Mouse (Mus musculus) yolk sac, embryonic 10.5 days (tissue): Measurements from ENCODE around the gene Scn8a.

Experiments used
- DNase-seq: peaks from one replicate; pipeline ENCODE4 v3.0.0-alpha.2; 2017; ENCODE audit warnings: low spot score

The Scn8a gene

GRCm38 (mm10) chr15:100879073-100879472 lies 9.4 kb downstream of the Scn8a start:
- DNase-seq = no peak

DNA sequence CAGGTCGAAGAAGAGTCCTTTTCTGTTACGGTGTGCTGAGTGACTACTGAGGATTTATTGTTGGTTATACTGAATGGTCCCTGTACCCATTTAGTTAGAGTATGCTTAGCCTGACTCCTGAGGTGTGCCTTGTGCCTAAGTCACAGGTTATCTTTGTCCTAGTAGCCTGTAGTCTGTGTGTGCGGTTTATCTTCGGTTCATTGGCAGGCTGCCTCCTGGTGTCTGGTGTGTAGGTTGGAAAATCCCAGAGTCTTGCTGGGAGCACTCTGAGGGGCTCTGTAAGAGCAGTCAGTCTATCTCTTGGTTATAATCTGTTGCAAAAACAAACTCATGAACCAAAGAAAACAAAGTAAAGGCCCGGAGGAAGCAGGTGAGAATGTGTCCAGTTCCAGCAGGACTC lies 11.7 kb downstream of the Scn8a start:
- DNase-seq = no peak

- DNase-seq = no peak
These were observed 14.8 kb downstream of the Scn8a start for GRCm38 (mm10) chr15:100884481-100884880.

DNA sequence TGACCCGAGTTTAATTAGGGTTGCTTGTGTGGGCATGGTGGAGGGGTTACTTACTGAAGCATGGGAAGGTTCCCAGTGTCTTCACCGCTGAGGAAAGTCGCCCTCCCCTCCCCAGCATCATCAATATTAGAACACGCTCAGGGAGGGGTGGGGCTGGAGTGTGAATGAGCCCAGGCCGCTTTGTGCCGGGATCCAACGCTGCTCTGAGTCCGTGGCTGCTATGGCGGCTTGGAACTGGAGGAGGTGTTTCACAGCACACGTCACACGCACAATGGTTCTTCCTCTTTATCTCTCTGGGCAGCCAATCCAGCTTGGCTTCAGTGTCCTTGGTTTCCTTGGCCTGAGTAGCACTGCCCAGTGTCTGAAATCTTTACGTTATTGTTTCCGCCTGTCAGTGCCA lies 22.3 kb downstream of the Scn8a start:
- no peak for DNase-seq

DNA sequence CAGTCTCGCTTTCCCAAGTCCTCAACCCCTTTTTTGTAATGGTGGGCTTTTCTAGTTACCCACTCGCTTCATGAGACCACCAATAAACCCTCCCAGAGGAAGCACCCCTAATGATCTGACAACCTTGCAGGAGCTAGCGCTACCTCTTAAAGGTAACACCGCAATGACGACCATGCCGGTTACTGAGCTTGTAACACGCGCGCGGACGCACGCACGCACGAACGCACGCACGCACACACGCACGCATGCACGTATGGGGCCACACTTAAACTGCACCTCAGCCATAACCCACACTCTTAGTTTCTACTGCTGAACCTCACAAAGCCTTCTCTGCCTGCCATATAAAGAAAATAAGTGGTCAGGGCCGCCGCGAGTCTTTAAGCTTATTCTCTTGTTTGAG lies 26.8 kb downstream of the Scn8a start:
- DNase-seq = no peak

GRCm38 (mm10) chr15:100903811-100904210 lies 34.2 kb downstream of the Scn8a start:
- no peak for DNase-seq

GRCm38 (mm10) chr15:100905006-100905405 lies 35.3 kb downstream of the Scn8a start:
- DNase-seq = no peak

DNA sequence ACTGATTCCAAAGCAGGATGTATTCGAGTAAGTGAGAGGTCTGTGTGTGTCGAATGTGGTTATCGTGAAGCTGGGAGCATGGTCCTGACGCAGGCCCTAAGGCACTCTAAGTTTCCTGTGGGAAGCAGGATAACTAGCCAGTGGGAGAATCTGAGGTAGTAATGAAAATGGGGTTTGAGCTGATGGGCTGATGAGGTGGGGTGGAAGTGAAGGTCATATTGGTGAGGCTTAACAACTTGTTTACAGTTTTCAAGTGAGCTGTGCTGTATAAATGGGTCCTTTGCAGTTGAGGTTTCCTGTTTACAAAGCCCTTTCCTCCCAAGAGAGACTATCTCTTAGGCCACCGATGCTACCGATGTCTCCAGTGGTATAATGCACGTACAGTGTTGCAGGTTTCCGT lies 36.1 kb downstream of the Scn8a start:
- no peak for DNase-seq

GRCm38 (mm10) chr15:100908817-100909216 lies 39.2 kb downstream of the Scn8a start:
- no peak for DNase-seq

GRCm38 (mm10) chr15:100909734-100910163 lies 40.1 kb downstream of the Scn8a start:
- no peak for DNase-seq

GRCm38 (mm10) chr15:100910381-100910841 lies 40.8 kb downstream of the Scn8a start:
- no peak for DNase-seq

DNA sequence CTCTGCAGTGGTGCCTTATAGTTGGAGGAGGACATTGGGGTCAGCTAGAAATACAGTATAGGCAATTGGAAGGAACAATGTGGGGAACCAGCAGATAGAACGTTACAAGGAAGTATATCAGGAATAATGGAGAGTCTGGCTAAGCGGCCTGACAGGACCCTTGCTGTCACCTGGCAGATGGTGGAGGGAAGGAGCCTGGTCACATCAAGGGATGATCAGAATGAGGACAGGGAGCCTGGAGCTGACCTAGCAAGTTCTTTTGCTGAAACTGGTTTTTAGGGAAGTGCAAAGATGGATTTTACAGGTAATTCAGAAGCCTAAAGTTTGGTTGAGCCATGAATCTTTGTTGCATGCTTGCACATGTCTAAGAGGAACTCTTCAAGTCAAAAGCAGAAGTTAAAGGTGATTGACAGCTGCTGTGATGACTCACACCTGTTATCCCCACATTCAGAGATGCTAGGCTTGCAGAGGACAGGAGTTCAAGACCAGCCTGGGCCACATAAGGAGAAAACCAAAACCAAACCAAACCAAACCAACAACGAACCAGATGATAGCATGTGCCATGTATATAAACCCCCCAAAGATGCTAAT lies 43.1 kb downstream of the Scn8a start:
- no peak for DNase-seq

- peak; percentile 55 for DNase-seq
These were observed 45.1 kb downstream of the Scn8a start for GRCm38 (mm10) chr15:100914734-100915242.

DNA sequence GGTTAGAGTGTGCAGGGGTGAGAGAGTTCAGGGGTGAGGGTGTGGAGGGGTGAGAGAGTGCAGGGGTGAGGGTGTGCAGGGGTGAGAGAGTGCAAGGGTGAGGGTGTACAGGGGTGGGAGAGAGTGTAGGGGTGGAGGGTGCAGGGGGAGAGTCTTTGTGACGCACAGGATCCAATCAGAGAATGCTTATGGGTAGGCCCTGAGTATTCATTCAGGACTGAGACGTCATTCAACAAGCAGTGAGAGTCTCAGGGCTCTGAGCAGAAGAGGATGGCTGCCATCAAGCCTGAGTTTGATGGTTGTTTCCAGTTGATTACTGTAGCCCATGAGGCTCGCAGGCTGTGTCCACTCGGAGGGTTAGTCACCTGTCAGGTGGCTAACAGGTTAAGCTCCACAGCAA lies 48.4 kb downstream of the Scn8a start:
- no peak for DNase-seq

DNA sequence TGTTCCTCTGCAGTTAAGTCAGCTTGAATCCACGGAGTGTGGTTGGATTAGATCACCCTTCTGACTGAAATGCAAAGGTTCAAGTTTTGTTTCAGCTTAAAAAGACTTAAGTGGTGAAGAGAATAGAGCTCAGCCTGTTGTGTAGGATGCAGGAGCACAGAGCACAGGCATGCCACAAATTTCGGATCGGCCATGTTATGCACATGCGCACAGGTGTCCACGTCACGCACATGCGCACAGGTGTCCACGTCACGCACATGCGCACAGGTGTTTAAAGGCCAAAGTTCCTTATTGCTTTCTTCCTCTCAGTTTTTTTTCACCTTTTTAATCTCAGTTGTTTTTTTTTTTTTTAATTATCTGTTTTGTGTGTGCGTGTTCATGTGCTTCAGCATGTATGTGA lies 52.6 kb downstream of the Scn8a start:
- no peak for DNase-seq

- DNase-seq = no peak
These were observed 53.8 kb downstream of the Scn8a start for GRCm38 (mm10) chr15:100923476-100923875.

GRCm38 (mm10) chr15:100924941-100925340 lies 55.3 kb downstream of the Scn8a start:
- DNase-seq = no peak

- DNase-seq = no peak
These were observed 60.8 kb downstream of the Scn8a start for GRCm38 (mm10) chr15:100930477-100930876.

DNA sequence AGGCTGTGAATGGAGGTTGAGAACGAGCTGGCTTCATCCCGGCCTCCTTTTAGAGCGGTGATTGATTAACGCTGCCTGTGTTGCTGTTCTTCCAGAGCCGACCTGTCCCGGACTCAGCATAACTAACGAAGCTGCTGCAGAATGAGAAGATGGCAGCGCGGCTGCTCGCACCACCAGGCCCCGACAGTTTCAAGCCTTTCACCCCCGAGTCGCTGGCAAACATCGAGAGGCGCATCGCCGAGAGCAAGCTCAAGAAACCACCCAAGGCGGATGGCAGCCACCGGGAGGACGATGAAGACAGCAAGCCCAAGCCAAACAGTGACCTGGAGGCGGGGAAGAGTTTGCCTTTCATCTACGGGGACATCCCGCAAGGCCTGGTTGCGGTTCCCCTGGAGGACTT lies 66.5 kb downstream of the Scn8a start:
- peak; percentile 62 for DNase-seq

DNA sequence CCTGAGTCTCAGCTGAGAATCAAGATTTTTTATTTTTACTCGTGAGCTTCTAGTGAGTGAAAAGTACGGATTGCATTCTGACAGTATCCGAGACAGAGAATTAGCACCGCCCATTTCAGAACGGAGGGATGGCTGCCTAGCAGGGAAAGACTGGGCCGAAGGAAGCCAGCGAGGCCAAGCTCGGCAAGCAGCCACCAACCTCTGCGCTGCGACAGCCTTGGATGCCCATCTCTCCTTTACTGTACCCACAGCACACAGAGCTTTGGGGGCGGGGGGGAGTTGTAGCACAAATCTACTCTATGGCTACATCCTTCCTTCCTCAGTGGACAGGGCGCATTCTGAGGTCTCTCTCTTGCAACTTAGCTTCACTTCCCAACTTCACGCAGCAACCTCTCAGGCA lies 78.7 kb downstream of the Scn8a start:
- no peak for DNase-seq

GRCm38 (mm10) chr15:100949169-100949568 lies 79.5 kb downstream of the Scn8a start:
- no peak for DNase-seq

GRCm38 (mm10) chr15:100951491-100951890 lies 81.8 kb downstream of the Scn8a start:
- DNase-seq = no peak

- DNase-seq = no peak
These were observed 82.6 kb downstream of the Scn8a start for GRCm38 (mm10) chr15:100952292-100952691.

DNA sequence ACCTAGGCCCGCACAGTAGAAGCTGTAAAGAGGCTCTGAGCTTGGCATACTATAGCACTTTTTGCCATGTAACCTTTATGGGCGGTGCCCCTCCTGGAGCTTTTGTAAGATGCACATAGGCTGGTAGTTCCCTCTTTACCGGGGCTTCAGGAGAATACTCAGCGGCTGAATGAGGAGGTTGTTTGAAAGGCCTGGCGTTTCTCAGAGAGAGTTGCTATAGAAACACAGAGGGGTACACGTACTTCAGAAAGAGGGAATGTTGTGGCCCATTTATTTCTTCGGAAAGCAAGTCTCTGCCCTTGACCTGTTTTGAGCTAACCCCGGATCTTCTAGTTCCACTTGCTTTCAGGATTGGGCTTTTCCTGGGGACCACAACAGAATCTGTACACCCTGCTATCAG lies 83.2 kb downstream of the Scn8a start:
- no peak for DNase-seq
